Mouse (Mus musculus) granulocyte monocyte progenitor cell, adult 5-6 weeks (primary cell): ENCODE measurements around the gene Arv1. TPM values are rescaled to one million over a fixed set of nuclear protein-coding genes. Genes with fewer than 3 reads are reported as not detected.
A peak's percentile ranks its signal among the peaks of the same experiment; 100 is the strongest.

ENCODE experiments used
- ATAC-seq: replicated peaks from 2 replicates; pipeline ENCODE4 v1.8.0; 2016; ENCODE audit warnings: mild to moderate bottlenecking, moderate TSS enrichment, inconsistent platforms; ENCODE audit not compliant: poor library complexity, severe bottlenecking
- total RNA-seq, 2 experiments: library from RNA; stranded (forward) in 1 of 2; stranded (reverse) in 1 of 2; fragments of 200-712, 200-1000 nt in 1 of 2; fragments of >200 nt in 1 of 2; fragmentation: Nextera tagmentation in 1 of 2; gene quantifications; 2 replicates each; pipeline ENCODE4 v1.2.3; 2014 to 2017

Gene Arv1
- 7.8 and 18.3 TPM in 2 replicates for total RNA-seq (2014; fragmentation: Nextera tagmentation)
- total RNA-seq (2017): 5.4 and 5.7 TPM in 2 replicates

- ATAC-seq: peak; percentile 94
Measured at GRCm38 (mm10) chr8:124721862-124722515, at the start of gene Arv1, which contains the start of gene Ttc13. Gene Arv1, plus strand, starts transcription at chr8:124722139. Gene Ttc13, minus strand, starts transcription at chr8:124721983.

GRCm38 (mm10) chr8:124672345-124672744 lies 49.6 kb upstream of the Arv1 start:
- no peak for ATAC-seq

GRCm38 (mm10) chr8:124676661-124677060 lies 45.3 kb upstream of the Arv1 start:
- no peak for ATAC-seq

- no peak for ATAC-seq
Measured at GRCm38 (mm10) chr8:124677078-124677477, 44.9 kb upstream of the Arv1 start.

GRCm38 (mm10) chr8:124677486-124677885 lies 44.5 kb upstream of the Arv1 start:
- peak; percentile 81 for ATAC-seq

GRCm38 (mm10) chr8:124678246-124678645 lies 43.7 kb upstream of the Arv1 start:
- ATAC-seq: no peak

- no peak for ATAC-seq
Measured at GRCm38 (mm10) chr8:124681077-124681791, 40.7 kb upstream of the Arv1 start.

GRCm38 (mm10) chr8:124681792-124682157 lies 40.2 kb upstream of the Arv1 start:
- no peak for ATAC-seq

- ATAC-seq: no peak
Measured at GRCm38 (mm10) chr8:124682218-124682617, 39.7 kb upstream of the Arv1 start.

- ATAC-seq: no peak
Measured at GRCm38 (mm10) chr8:124688899-124689298, 33.0 kb upstream of the Arv1 start.

GRCm38 (mm10) chr8:124691706-124692105 lies 30.2 kb upstream of the Arv1 start:
- no peak for ATAC-seq

- no peak for ATAC-seq
Measured at GRCm38 (mm10) chr8:124695424-124696100, 26.4 kb upstream of the Arv1 start.

GRCm38 (mm10) chr8:124700271-124700670 lies 21.7 kb upstream of the Arv1 start:
- ATAC-seq: no peak

GRCm38 (mm10) chr8:124701023-124701422 lies 20.9 kb upstream of the Arv1 start:
- peak; percentile 33; the same call in 1 of the 2 replicates for ATAC-seq

- ATAC-seq: no peak
Measured at GRCm38 (mm10) chr8:124702183-124702582, 19.8 kb upstream of the Arv1 start.

- no peak for ATAC-seq
Measured at GRCm38 (mm10) chr8:124703526-124703925, 18.4 kb upstream of the Arv1 start.

- ATAC-seq: no peak
Measured at GRCm38 (mm10) chr8:124704376-124704775, 17.6 kb upstream of the Arv1 start.

- ATAC-seq: no peak
Measured at GRCm38 (mm10) chr8:124705823-124706222, 16.1 kb upstream of the Arv1 start.

GRCm38 (mm10) chr8:124713207-124713606 lies 8.7 kb upstream of the Arv1 start:
- no peak for ATAC-seq

- no peak for ATAC-seq
Measured at GRCm38 (mm10) chr8:124715736-124716135, 6.2 kb upstream of the Arv1 start.

GRCm38 (mm10) chr8:124720133-124720532 lies 1.8 kb upstream of the Arv1 start:
- no peak for ATAC-seq
